Mouse (Mus musculus): ENCODE results near the gene Ifi214.

- TF ChIP-seq POLR2A (IDR thresholded peaks at IDR 0.05; ENCODE audit: borderline replicate concordance, extremely low read depth, low read depth, low read length): no peak
- no peak for TF ChIP-seq CTCF (IDR thresholded peaks at IDR 0.05; ENCODE audit: insufficient read depth, low read length)
Measured at GRCm38 (mm10) chr1:173521452-173521851, 14.3 kb downstream of the Ifi214 start.
